Mouse (Mus musculus): ENCODE data around the gene Itpr1. TPM values are rescaled to one million over a fixed set of nuclear protein-coding genes. Genes with fewer than 3 reads are reported as not detected.

Itpr1 gene
- total and polyA plus RNA-seq, 2 experiments, result 6.9 to 55.0 TPM

- peaks cover 12% of the 10 kb centered on the region for H3K4me1 ChIP-seq (ENCODE audit: control insufficient read depth, insufficient read depth, low read length)
- TF ChIP-seq CTCF (IDR thresholded peaks at IDR 0.05; ENCODE audit: low read depth, low read length) (no peak), POLR2A (IDR thresholded peaks at IDR 0.05; ENCODE audit: extremely low read depth, insufficient read depth, low read length) (no peak)
- no peaks in the 10 kb centered on the region for H3K27me3 ChIP-seq (ENCODE audit: control insufficient read depth, insufficient read depth, low read length)
- H3K4me3 ChIP-seq (ENCODE audit: insufficient read depth, low read depth, low read length), result no peak overlapping the region
- H3K36me3 ChIP-seq (ENCODE audit: control insufficient read depth, insufficient read depth, low read length), result peaks cover 17% of the 10 kb centered on the region
- no peak for DNase-seq (ENCODE audit: extremely low read depth, low read depth, low spot score)
- no peak overlapping the region for H3K27ac ChIP-seq (replicated peaks; ENCODE audit: insufficient read depth, low read depth, low read length)
- H3K9ac ChIP-seq (ENCODE audit: low read depth, low read length), result no peak overlapping the region
- H3K79me2 ChIP-seq (ENCODE audit: control insufficient read depth, insufficient read depth, low read length), result no peaks in the 10 kb centered on the region
- 77% methylated on average over 8 of the region's 8 CpGs for WGBS
These were observed 323.8 kb downstream of the Itpr1 start for GRCm38 (mm10) chr6:108536546-108537317.

GRCm38 (mm10) chr6:108538406-108538805, 325.5 kb downstream of the Itpr1 start:
- TF ChIP-seq CTCF (IDR thresholded peaks at IDR 0.05; ENCODE audit: low read depth, low read length) (no peak), POLR2A (IDR thresholded peaks at IDR 0.05; ENCODE audit: extremely low read depth, insufficient read depth, low read length) (no peak)

GRCm38 (mm10) chr6:108540441-108540840, 327.5 kb downstream of the Itpr1 start:
- H3K4me1 ChIP-seq (ENCODE audit: control insufficient read depth, insufficient read depth, low read length), result no peaks in the 10 kb centered on the region
- WGBS, result 92% methylated on average over 6 of the region's 6 CpGs
- no peak overlapping the region for H3K27ac ChIP-seq (replicated peaks; ENCODE audit: insufficient read depth, low read depth, low read length)
- no peak overlapping the region for H3K9ac ChIP-seq (ENCODE audit: low read depth, low read length)
- peaks cover 29% of the 10 kb centered on the region for H3K36me3 ChIP-seq (ENCODE audit: control insufficient read depth, insufficient read depth, low read length)
- no peak for TF ChIP-seq POLR2A (IDR thresholded peaks at IDR 0.05; ENCODE audit: extremely low read depth, insufficient read depth, low read length)
- TF ChIP-seq CTCF (IDR thresholded peaks at IDR 0.05; ENCODE audit: low read depth, low read length), result no peak
- H3K79me2 ChIP-seq (ENCODE audit: control insufficient read depth, insufficient read depth, low read length), result no peaks in the 10 kb centered on the region
- H3K27me3 ChIP-seq (ENCODE audit: control insufficient read depth, insufficient read depth, low read length), result no peaks in the 10 kb centered on the region
- no peak for DNase-seq (ENCODE audit: extremely low read depth, low read depth, low spot score)
- no peak overlapping the region for H3K4me3 ChIP-seq (ENCODE audit: insufficient read depth, low read depth, low read length)

More at GRCm38 (mm10) chr6:108538406-108538805, 325.5 kb downstream of the Itpr1 start:
- Histone ChIP-seq H3K27me3 (ENCODE audit: control insufficient read depth, insufficient read depth, low read length) (no peaks in the 10 kb centered on the region), H3K4me1 (ENCODE audit: control insufficient read depth, insufficient read depth, low read length) (peaks cover 10% of the 10 kb centered on the region), H3K79me2 (ENCODE audit: control insufficient read depth, insufficient read depth, low read length) (no peaks in the 10 kb centered on the region), H3K36me3 (ENCODE audit: control insufficient read depth, insufficient read depth, low read length) (peaks cover 21% of the 10 kb centered on the region), H3K9ac (ENCODE audit: low read depth, low read length) (no peak overlapping the region), H3K4me3 (ENCODE audit: insufficient read depth, low read depth, low read length) (no peak overlapping the region), H3K27ac (replicated peaks; ENCODE audit: insufficient read depth, low read depth, low read length) (no peak overlapping the region)
- WGBS, result 83% methylated on average over 4 of the region's 4 CpGs
- DNase-seq (ENCODE audit: extremely low read depth, low read depth, low spot score), result no peak

- no peak overlapping the region for H3K4me3 ChIP-seq (ENCODE audit: insufficient read depth, low read depth, low read length)
- no peaks in the 10 kb centered on the region for H3K27me3 ChIP-seq (ENCODE audit: control insufficient read depth, insufficient read depth, low read length)
- no peaks in the 10 kb centered on the region for H3K79me2 ChIP-seq (ENCODE audit: control insufficient read depth, insufficient read depth, low read length)
- no peak overlapping the region for H3K27ac ChIP-seq (replicated peaks; ENCODE audit: insufficient read depth, low read depth, low read length)
- no peaks in the 10 kb centered on the region for H3K4me1 ChIP-seq (ENCODE audit: control insufficient read depth, insufficient read depth, low read length)
- no peak overlapping the region for H3K9ac ChIP-seq (ENCODE audit: low read depth, low read length)
- DNase-seq (ENCODE audit: extremely low read depth, low read depth, low spot score), result no peak
- WGBS, result 95% methylated on average over 7 of the region's 7 CpGs
- H3K36me3 ChIP-seq (ENCODE audit: control insufficient read depth, insufficient read depth, low read length), result peaks cover 31% of the 10 kb centered on the region
- TF ChIP-seq POLR2A (IDR thresholded peaks at IDR 0.05; ENCODE audit: extremely low read depth, insufficient read depth, low read length) (no peak), CTCF (IDR thresholded peaks at IDR 0.05; ENCODE audit: low read depth, low read length) (no peak)
These were observed 332.0 kb downstream of the Itpr1 start for GRCm38 (mm10) chr6:108544917-108545316.

- Histone ChIP-seq H3K79me2 (ENCODE audit: control insufficient read depth, insufficient read depth, low read length) (no peaks in the 10 kb centered on the region), H3K4me3 (ENCODE audit: insufficient read depth, low read depth, low read length) (no peak overlapping the region), H3K27me3 (ENCODE audit: control insufficient read depth, insufficient read depth, low read length) (no peaks in the 10 kb centered on the region), H3K4me1 (ENCODE audit: control insufficient read depth, insufficient read depth, low read length) (no peaks in the 10 kb centered on the region), H3K9ac (ENCODE audit: low read depth, low read length) (no peak overlapping the region), H3K27ac (replicated peaks; ENCODE audit: insufficient read depth, low read depth, low read length) (no peak overlapping the region), H3K36me3 (ENCODE audit: control insufficient read depth, insufficient read depth, low read length) (peaks cover 30% of the 10 kb centered on the region)
- DNase-seq (ENCODE audit: extremely low read depth, low read depth, low spot score), result no peak
- no peak for TF ChIP-seq CTCF (IDR thresholded peaks at IDR 0.05; ENCODE audit: low read depth, low read length)
- TF ChIP-seq POLR2A (IDR thresholded peaks at IDR 0.05; ENCODE audit: extremely low read depth, insufficient read depth, low read length), result no peak
- 90% methylated on average over 5 of the region's 5 CpGs for WGBS
These were observed 332.6 kb downstream of the Itpr1 start for GRCm38 (mm10) chr6:108545464-108545863.

GRCm38 (mm10) chr6:108548413-108548812, 335.5 kb downstream of the Itpr1 start:
- WGBS, result 94% methylated on average over 3 of the region's 3 CpGs
- peaks cover 42% of the 10 kb centered on the region for H3K36me3 ChIP-seq (ENCODE audit: control insufficient read depth, insufficient read depth, low read length)
- no peak for TF ChIP-seq POLR2A (IDR thresholded peaks at IDR 0.05; ENCODE audit: extremely low read depth, insufficient read depth, low read length)
- no peak overlapping the region for H3K4me3 ChIP-seq (ENCODE audit: insufficient read depth, low read depth, low read length)
- H3K27ac ChIP-seq (replicated peaks; ENCODE audit: insufficient read depth, low read depth, low read length), result no peak overlapping the region
- no peaks in the 10 kb centered on the region for H3K4me1 ChIP-seq (ENCODE audit: control insufficient read depth, insufficient read depth, low read length)
- H3K79me2 ChIP-seq (ENCODE audit: control insufficient read depth, insufficient read depth, low read length), result no peaks in the 10 kb centered on the region
- H3K9ac ChIP-seq (ENCODE audit: low read depth, low read length), result no peak overlapping the region
- no peaks in the 10 kb centered on the region for H3K27me3 ChIP-seq (ENCODE audit: control insufficient read depth, insufficient read depth, low read length)
- no peak for DNase-seq (ENCODE audit: extremely low read depth, low read depth, low spot score)
